Mouse (Mus musculus) C2C12 (cell line): ENCODE measurements around the gene Eln.

Source experiments
- CTCF ChIP-seq: IDR thresholded peaks from one replicate; pipeline ENCODE4 v1.5.1; 2011; ENCODE audit not compliant: control insufficient read depth, insufficient read depth, insufficient read length
- USF1 ChIP-seq: IDR thresholded peaks from one replicate; pipeline ENCODE4 v1.6.1; 2011; ENCODE audit warnings: low read depth, mild to moderate bottlenecking, control low read depth, moderate library complexity

DNA sequence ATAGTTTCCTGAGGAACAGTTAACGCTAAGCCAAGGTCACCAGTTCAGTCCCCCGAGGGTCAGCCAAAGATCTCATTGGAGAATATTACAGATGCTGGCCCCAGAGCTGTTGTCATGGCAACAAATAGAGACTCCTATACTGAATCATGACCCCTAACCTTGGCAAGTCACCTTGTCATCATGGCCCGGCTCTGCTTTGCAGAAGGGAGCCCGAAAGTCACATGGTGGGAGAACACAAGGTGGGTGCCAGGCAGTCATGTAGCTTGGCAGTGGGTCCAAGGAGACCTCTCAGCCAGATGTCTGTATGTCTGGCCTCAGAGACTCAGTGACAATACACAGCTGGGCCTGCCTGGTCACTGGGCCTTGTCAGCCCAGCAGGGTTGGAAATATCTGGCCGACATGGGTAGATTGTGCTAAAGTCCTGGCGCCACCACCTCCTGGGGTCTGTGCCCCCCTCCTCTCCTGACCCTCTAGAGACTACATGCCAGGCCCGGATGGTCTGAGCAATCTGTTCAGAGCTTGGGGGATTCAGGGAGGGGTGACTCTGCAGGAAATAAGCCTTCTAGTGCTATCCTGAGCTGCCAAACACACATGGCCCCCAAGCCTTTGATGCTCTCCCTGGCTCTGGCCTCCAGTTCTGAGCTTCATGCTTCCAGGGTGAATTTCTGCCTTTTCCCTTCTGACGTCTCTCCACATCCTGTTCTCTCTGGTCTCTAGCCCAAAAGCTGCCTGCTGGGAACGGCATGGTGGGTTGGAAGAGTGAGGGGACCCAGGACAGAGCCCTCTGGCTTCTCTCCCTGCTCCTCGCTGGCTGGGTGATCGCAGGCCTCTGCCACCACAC is 6.4 kb downstream of the Eln start:
- TF ChIP-seq CTCF (no peak), USF1 (no peak)
